26 mouse cellular contexts compared by ENCODE assay signal in the genomic region with DNA sequence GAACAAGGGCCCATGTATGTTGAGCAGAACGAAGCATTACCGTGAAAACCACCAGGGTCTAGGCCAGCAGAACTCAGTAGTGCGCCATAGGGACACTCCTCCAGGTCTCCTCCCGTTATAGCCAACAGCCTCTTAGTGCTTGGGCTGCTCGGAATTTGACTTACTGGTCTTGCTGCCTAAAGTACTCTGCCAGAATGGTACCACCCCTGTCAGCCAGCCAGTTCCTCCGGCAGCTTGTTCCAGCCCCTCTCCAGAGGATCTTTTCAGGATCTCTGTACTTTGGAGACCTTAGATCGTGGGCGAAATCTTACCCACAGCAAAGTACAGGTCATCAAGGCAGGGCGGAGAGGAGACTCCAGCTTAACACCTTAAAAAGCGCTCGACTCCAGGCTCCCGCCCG. TPM values are rescaled to one million over a fixed set of nuclear protein-coding genes. Genes with fewer than 3 reads are reported as not detected.
DNase-seq lines count a peak whose midpoint lies in the region; ATAC-seq lines count a peak whose summit lies in the region.
"Had no signal": no experiment of that assay in that cellular context is flagged by ENCODE, and none has a peak within 500 bp of the region (broad histone marks: within the 10 kb centered on the region; RNA-seq: fewer than 3 reads in every experiment).

No protein-coding gene starts in this region.

- H3K27me3 ChIP-seq in hindbrain, embryonic 12.5 days = no peaks in the 10 kb centered on the region
- no peaks in the 10 kb centered on the region for H3K27me3 ChIP-seq in hindbrain, embryonic 16.5 days (replicated peaks; ENCODE audit: control insufficient read depth, insufficient read depth, low read length)
- H3K27me3 ChIP-seq in midbrain, embryonic 12.5 days = no peaks in the 10 kb centered on the region
- H3K27me3 ChIP-seq in midbrain, embryonic 14.5 days (ENCODE audit: control insufficient read depth, insufficient read depth, low read length) = no peaks in the 10 kb centered on the region
- no peaks in the 10 kb centered on the region for H3K27me3 ChIP-seq in embryonic facial prominence, embryonic 10.5 days (replicated peaks; ENCODE audit: low read depth, poor library complexity, severe bottlenecking)
- H3K27me3 ChIP-seq in limb, embryonic 12.5 days = no peaks in the 10 kb centered on the region
- H3K27me3 ChIP-seq: CH12.LX; intestine, embryonic 15.5 days had no signal

- H3K9ac ChIP-seq in hindbrain, embryonic 12.5 days = no peak overlapping the region
- H3K9ac ChIP-seq in hindbrain, embryonic 16.5 days (ENCODE audit: low read depth, low read length) = no peak overlapping the region
- H3K9ac ChIP-seq in midbrain, embryonic 12.5 days (replicated peaks) = no peak overlapping the region
- H3K9ac ChIP-seq in midbrain, embryonic 14.5 days (replicated peaks; ENCODE audit: low read length) = no peak overlapping the region
- no peak overlapping the region for H3K9ac ChIP-seq in limb, embryonic 12.5 days (replicated peaks)
- H3K9ac ChIP-seq: intestine, embryonic 15.5 days had no signal

- peaks cover 61% of the 10 kb centered on the region for H3K4me1 ChIP-seq in hindbrain, embryonic 12.5 days
- peaks cover 37% of the 10 kb centered on the region for H3K4me1 ChIP-seq in hindbrain, embryonic 16.5 days (ENCODE audit: control insufficient read depth, insufficient read depth, low read depth, low read length)
- peaks cover 53% of the 10 kb centered on the region for H3K4me1 ChIP-seq in midbrain, embryonic 12.5 days
- peaks cover 43% of the 10 kb centered on the region for H3K4me1 ChIP-seq in midbrain, embryonic 14.5 days (ENCODE audit: control insufficient read depth, insufficient read depth, low read length)
- H3K4me1 ChIP-seq in embryonic facial prominence, embryonic 10.5 days = peaks cover 83% of the 10 kb centered on the region
- H3K4me1 ChIP-seq in limb, embryonic 12.5 days (replicated peaks) = peaks cover 80% of the 10 kb centered on the region

- peak overlapping the region; percentile 35; the same call in 1 of the 2 replicates for H3K27ac ChIP-seq in hindbrain, embryonic 12.5 days
- H3K27ac ChIP-seq in hindbrain, embryonic 16.5 days (ENCODE audit: low read depth, low read length) = no peak overlapping the region
- 0 out of 2 replicates have a peak overlapping the region, but pooled peaks have one; percentile 25 for H3K27ac ChIP-seq in midbrain, embryonic 12.5 days (replicated peaks)
- no peak overlapping the region for H3K27ac ChIP-seq in midbrain, embryonic 14.5 days (replicated peaks; ENCODE audit: low read depth, low read length)
- H3K27ac ChIP-seq in embryonic facial prominence, embryonic 10.5 days (replicated peaks) = peak overlapping the region; percentile 84
- peak overlapping the region; percentile 42 for H3K27ac ChIP-seq in limb, embryonic 12.5 days
- H3K27ac ChIP-seq: intestine, embryonic 15.5 days; left cerebral cortex, adult 2 months had no signal

- no peaks in the 10 kb centered on the region for H3K9me3 ChIP-seq in hindbrain, embryonic 12.5 days (replicated peaks)
- H3K9me3 ChIP-seq in hindbrain, embryonic 16.5 days (ENCODE audit: control insufficient read depth, low read length) = no peaks in the 10 kb centered on the region
- H3K9me3 ChIP-seq in midbrain, embryonic 12.5 days = no peaks in the 10 kb centered on the region
- H3K9me3 ChIP-seq in midbrain, embryonic 14.5 days (ENCODE audit: control insufficient read depth, low read length) = no peaks in the 10 kb centered on the region
- no peaks in the 10 kb centered on the region for H3K9me3 ChIP-seq in embryonic facial prominence, embryonic 10.5 days
- no peaks in the 10 kb centered on the region for H3K9me3 ChIP-seq in limb, embryonic 12.5 days
- H3K9me3 ChIP-seq: intestine, embryonic 15.5 days had no signal

- WGBS in hindbrain, embryonic 12.5 days = 61% methylated on average over 13 of the region's 13 CpGs
- 64% methylated on average over 13 of the region's 13 CpGs for WGBS in hindbrain, embryonic 16.5 days
- 69% methylated on average over 13 of the region's 13 CpGs for WGBS in midbrain, embryonic 12.5 days
- WGBS in midbrain, embryonic 14.5 days = 68% methylated on average over 13 of the region's 13 CpGs
- WGBS in embryonic facial prominence, embryonic 10.5 days = 64% methylated on average over 13 of the region's 13 CpGs
- WGBS in limb, embryonic 12.5 days = 60% methylated on average over 13 of the region's 13 CpGs

- H3K4me2 ChIP-seq in hindbrain, embryonic 12.5 days (replicated peaks) = no peak overlapping the region
- H3K4me2 ChIP-seq in hindbrain, embryonic 16.5 days (ENCODE audit: low read length) = no peak overlapping the region
- H3K4me2 ChIP-seq in midbrain, embryonic 12.5 days (replicated peaks) = no peak overlapping the region
- H3K4me2 ChIP-seq in midbrain, embryonic 14.5 days (ENCODE audit: low read length) = no peak overlapping the region
- no peak overlapping the region for H3K4me2 ChIP-seq in limb, embryonic 12.5 days
- H3K4me2 ChIP-seq: heart, embryonic 11.5 days; intestine, embryonic 15.5 days; liver, embryonic 11.5 days had no signal

- H3K4me3 ChIP-seq in hindbrain, embryonic 12.5 days = no peak overlapping the region
- H3K4me3 ChIP-seq in hindbrain, embryonic 16.5 days (ENCODE audit: low read length) = no peak overlapping the region
- no peak overlapping the region for H3K4me3 ChIP-seq in midbrain, embryonic 12.5 days
- no peak overlapping the region for H3K4me3 ChIP-seq in midbrain, embryonic 14.5 days (replicated peaks; ENCODE audit: low read depth, low read length)
- H3K4me3 ChIP-seq in embryonic facial prominence, embryonic 10.5 days = no peak overlapping the region; the same call in 1 of the 2 replicates
- no peak overlapping the region for H3K4me3 ChIP-seq in limb, embryonic 12.5 days (replicated peaks)
- H3K4me3 ChIP-seq: intestine, embryonic 15.5 days; left cerebral cortex, adult 2 months had no signal

- no peak for ATAC-seq in hindbrain, embryonic 12.5 days (ENCODE audit: low FRiP score)
- no peak for ATAC-seq in hindbrain, embryonic 16.5 days
- no peak for ATAC-seq in midbrain, embryonic 12.5 days (ENCODE audit: low FRiP score, low read depth)
- no peak for ATAC-seq in midbrain, embryonic 14.5 days (ENCODE audit: low FRiP score, low TSS enrichment)
- ATAC-seq in limb, embryonic 12.5 days (ENCODE audit: insufficient number of reproducible peaks, insufficient read depth, low FRiP score, low TSS enrichment, low read depth) = no peak
- no peak for ATAC-seq in granulocyte monocyte progenitor cell, adult 5-6 weeks (replicated peaks; ENCODE audit: poor library complexity, severe bottlenecking)
- ATAC-seq: intestine, embryonic 15.5 days; midbrain, embryonic 16.5 days had no signal

- no peaks in the 10 kb centered on the region for H3K36me3 ChIP-seq in hindbrain, embryonic 12.5 days
- no peaks in the 10 kb centered on the region for H3K36me3 ChIP-seq in hindbrain, embryonic 16.5 days (ENCODE audit: control insufficient read depth, insufficient read depth, low read length)
- no peaks in the 10 kb centered on the region for H3K36me3 ChIP-seq in midbrain, embryonic 12.5 days
- no peaks in the 10 kb centered on the region for H3K36me3 ChIP-seq in midbrain, embryonic 14.5 days (ENCODE audit: control insufficient read depth, insufficient read depth, low read length)
- no peaks in the 10 kb centered on the region for H3K36me3 ChIP-seq in embryonic facial prominence, embryonic 10.5 days (replicated peaks)
- H3K36me3 ChIP-seq in limb, embryonic 12.5 days = no peaks in the 10 kb centered on the region
- H3K36me3 ChIP-seq: intestine, embryonic 15.5 days had no signal

- no peak for DNase-seq in midbrain, embryonic 14.5 days
- DNase-seq in embryonic facial prominence, embryonic 10.5 days (ENCODE audit: low spot score) = no peak
- DNase-seq: adrenal gland, postnatal 10 days; B cell, adult 2 months; cerebellum, adult 18-20 months; cerebellum, postnatal 36 days; heart, adult 11 months; left cerebral cortex, postnatal 4 days; lung, adult 18-20 months; lung, postnatal 10 days; thymus, adult 18-20 months; thymus, postnatal 4 days had no signal

RNA-seq across cellular contexts. Expression of a gene that starts 25.2 kb away (rescaled TPM):
- polyA plus RNA-seq in hindbrain, embryonic 12.5 days (2016; fragmentation: Nextera tagmentation; extraction: Ambion mirVana) = 58.1 and 63.0 TPM in 2 replicates
- 21.6 and 26.4 TPM in 2 replicates for polyA plus RNA-seq in hindbrain, embryonic 16.5 days (2015; fragmentation: Nextera tagmentation; extraction: Ambion mirVana)
- polyA plus RNA-seq in midbrain, embryonic 12.5 days (2016; fragmentation: Nextera tagmentation; extraction: Ambion mirVana) = 47.9 and 60.8 TPM in 2 replicates
- polyA plus RNA-seq in midbrain, embryonic 14.5 days (2014; fragmentation: Nextera tagmentation; extraction: Ambion mirVana) = 44.0 and 63.0 TPM in 2 replicates
- 22.0 and 23.4 TPM in 2 replicates for polyA plus RNA-seq in embryonic facial prominence, embryonic 10.5 days (2016; fragmentation: Nextera tagmentation; extraction: Ambion mirVana)
- polyA plus RNA-seq in limb, embryonic 12.5 days (2016; fragmentation: Nextera tagmentation; extraction: Ambion mirVana) = 40.3 and 43.9 TPM in 2 replicates
- total RNA-seq in granulocyte monocyte progenitor cell, adult 5-6 weeks (2014; fragmentation: Nextera tagmentation) = not detected in 2 replicates
- not detected in 2 replicates for total RNA-seq in granulocyte monocyte progenitor cell, adult 5-6 weeks (2017)
- total RNA-seq: hematopoietic stem cell, adult 5-6 weeks; megakaryocyte progenitor cell, adult 5-6 weeks; neutrophil, adult 5-6 weeks had no signal

Comparison
In these comparisons a context has a peak if more than half of its experiments do, and no peak if none do; other contexts are left out.
1. H3K27ac ChIP-seq: peak in hindbrain, embryonic 12.5 days (single experiment), midbrain, embryonic 12.5 days (single experiment), embryonic facial prominence, embryonic 10.5 days (single experiment) and limb, embryonic 12.5 days (single experiment); none in hindbrain, embryonic 16.5 days (single experiment) and midbrain, embryonic 14.5 days (single experiment).